12 mouse cellular contexts compared by ENCODE assay signal in the genomic region with DNA sequence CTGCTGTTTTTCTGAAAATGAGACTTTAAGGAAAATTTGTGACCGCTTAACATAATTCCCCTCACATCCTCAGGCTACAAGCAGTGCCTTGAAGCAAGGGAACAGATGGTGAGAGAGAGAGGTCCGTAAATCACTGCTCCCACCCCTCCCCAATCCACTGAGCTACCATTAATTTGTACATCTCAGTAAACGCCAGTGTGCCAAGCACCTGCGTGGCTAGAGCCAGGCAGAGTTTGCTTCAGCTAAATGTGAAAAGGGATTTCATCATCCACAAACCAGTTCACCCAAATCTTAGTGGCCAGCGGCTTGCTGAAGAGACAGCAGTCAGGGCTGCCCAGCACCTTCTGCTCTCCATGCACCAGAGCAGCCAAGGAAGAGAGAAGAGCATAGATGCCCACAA.
DNase-seq lines count a peak whose midpoint lies in the region; ATAC-seq and TF ChIP-seq lines count a peak whose summit lies in the region.
"Had no signal": no experiment of that assay in that cellular context is flagged by ENCODE, and none has a peak within 500 bp of the region (broad histone marks: within the 10 kb centered on the region; RNA-seq: fewer than 3 reads in every experiment).

No protein-coding gene starts in this region.

- peak; percentile 19 for DNase-seq in embryo, embryonic 10.5 days (ENCODE audit: low spot score)
- no peak for DNase-seq in embryo, embryonic 10 days (ENCODE audit: low spot score)
- peak; percentile 60 for DNase-seq in left cerebral cortex, postnatal 4 days
- DNase-seq in left cerebral cortex, adult 8-10 months (ENCODE audit: low spot score in 2 of 2), result no peak
- peak; percentile 10 to 28 for DNase-seq in cerebellum, adult 18-20 months
- DNase-seq in forelimb bud, embryonic 11.5 days (ENCODE audit: low read depth, low spot score), result peak; percentile 12
- DNase-seq in gastrocnemius, adult 2 months, result no peak
- DNase-seq: lung, embryonic 14.5 days had no signal

- TF ChIP-seq CTCF in gastrocnemius, adult 2 months (IDR thresholded peaks at IDR 0.05), result no peak

- no peaks in the 10 kb centered on the region for H3K36me3 ChIP-seq in intestine, embryonic 16.5 days (ENCODE audit: control insufficient read depth, insufficient read depth, low read length)
- H3K36me3 ChIP-seq: heart, embryonic 15.5 days; kidney, embryonic 15.5 days had no signal

- no peak overlapping the region for H3K4me2 ChIP-seq in intestine, embryonic 16.5 days (ENCODE audit: low read depth, low read length)
- H3K4me2 ChIP-seq: heart, embryonic 15.5 days; kidney, embryonic 15.5 days; lung, embryonic 14.5 days had no signal

- intact Hi-C loops in left cerebral cortex, postnatal 4 days (cut with DNase I), result no loop called here
- intact Hi-C loops in gastrocnemius, adult 2 months (cut with DNase I), result no loop called here

- H3K4me1 ChIP-seq in intestine, embryonic 16.5 days (ENCODE audit: control insufficient read depth, insufficient read depth, low read length), result no peaks in the 10 kb centered on the region
- H3K4me1 ChIP-seq: heart, embryonic 15.5 days; kidney, embryonic 15.5 days had no signal

- H3K9me3 ChIP-seq in intestine, embryonic 16.5 days (ENCODE audit: control insufficient read depth, low read length), result no peaks in the 10 kb centered on the region
- H3K9me3 ChIP-seq: heart, embryonic 15.5 days; kidney, embryonic 15.5 days had no signal

- no peak overlapping the region for H3K9ac ChIP-seq in intestine, embryonic 16.5 days (ENCODE audit: low read depth, low read length)
- H3K9ac ChIP-seq: heart, embryonic 15.5 days; kidney, embryonic 15.5 days; lung, embryonic 14.5 days had no signal

- 49% methylated on average over 5 of the region's 5 CpGs for WGBS in intestine, embryonic 16.5 days

- no peaks in the 10 kb centered on the region for H3K27me3 ChIP-seq in intestine, embryonic 16.5 days (replicated peaks; ENCODE audit: control insufficient read depth, insufficient read depth, low read length)
- H3K27me3 ChIP-seq: heart, embryonic 15.5 days; kidney, embryonic 15.5 days had no signal

- ATAC-seq in intestine, embryonic 16.5 days, result no peak

- no peak overlapping the region for H3K27ac ChIP-seq in intestine, embryonic 16.5 days (ENCODE audit: low read length)
- no peak overlapping the region for H3K27ac ChIP-seq in gastrocnemius, adult 2 months
- H3K27ac ChIP-seq: heart, embryonic 15.5 days; kidney, embryonic 15.5 days; layer of hippocampus, adult 2 months had no signal

- no peak overlapping the region for H3K4me3 ChIP-seq in intestine, embryonic 16.5 days (ENCODE audit: low read length)
- no peak overlapping the region for H3K4me3 ChIP-seq in gastrocnemius, adult 2 months
- H3K4me3 ChIP-seq: heart, embryonic 15.5 days; kidney, embryonic 15.5 days; layer of hippocampus, adult 2 months had no signal

Comparison
In these comparisons a context has a peak if more than half of its experiments do, and no peak if none do; other contexts are left out.
1. DNase-seq: peak in embryo, embryonic 10.5 days (single experiment), left cerebral cortex, postnatal 4 days (single experiment), cerebellum, adult 18-20 months (2 of 2) and forelimb bud, embryonic 11.5 days (single experiment); none in embryo, embryonic 10 days (single experiment), left cerebral cortex, adult 8-10 months (0 of 2) and gastrocnemius, adult 2 months (single experiment).